Mouse (Mus musculus) midbrain, embryonic 12.5 days (tissue): ENCODE measurements at regions not wholly inside any gene's neighbourhood (a gene's known extent, or its start where the extent isn't known, plus 50 kb on each side); places are given as distances from the start of the nearest gene placed in this dataset.

ENCODE experiments used
- ATAC-seq: fragments of 200-750 bp; cut with Nextera tagmentation; 2 replicates; pipeline ENCODE4 v1.8.0; 2017; ENCODE audit warnings: low read depth, moderate TSS enrichment, moderate library complexity; ENCODE audit not compliant: low FRiP score
- H3K27ac ChIP-seq: fragments of 300-500 bp; sonication (generic); replicated peaks from 2 replicates; pipeline ENCODE4 v1.5.1; 2016; ENCODE audit warnings: mild to moderate bottlenecking
- H3K27me3 ChIP-seq: fragments of 300-500 bp; sonication (generic); 2 replicates; pipeline ENCODE4 v1.6.1; 2016; ENCODE audit warnings: mild to moderate bottlenecking
- H3K36me3 ChIP-seq: fragments of 300-500 bp; sonication (generic); 2 replicates; pipeline ENCODE4 v1.6.1; 2016
- H3K4me1 ChIP-seq: fragments of 300-500 bp; sonication (generic); 2 replicates; pipeline ENCODE4 v1.6.1; 2016
- H3K4me2 ChIP-seq: fragments of 300-500 bp; sonication (generic); replicated peaks from 2 replicates; pipeline ENCODE4 v1.6.1; 2016; ENCODE audit warnings: mild to moderate bottlenecking, moderate library complexity
- H3K4me3 ChIP-seq: fragments of 300-500 bp; sonication (generic); 2 replicates; pipeline ENCODE4 v1.5.1; 2016; ENCODE audit warnings: mild to moderate bottlenecking
- H3K9ac ChIP-seq: fragments of 300-500 bp; sonication (generic); replicated peaks from 2 replicates; pipeline ENCODE4 v1.6.1; 2016; ENCODE audit warnings: mild to moderate bottlenecking, moderate library complexity
- H3K9me3 ChIP-seq: fragments of 300-500 bp; sonication (generic); 2 replicates; pipeline ENCODE4 v1.6.1; 2016; ENCODE audit warnings: mild to moderate bottlenecking
- WGBS: fragments of 180-500 bp; shearing (Covaris S2); methylation state at CpG from one replicate; pipeline ENCODE4 v1.1.7; 2016; 5-methylcytosine and 5-hydroxymethylcytosine counted together

DNA sequence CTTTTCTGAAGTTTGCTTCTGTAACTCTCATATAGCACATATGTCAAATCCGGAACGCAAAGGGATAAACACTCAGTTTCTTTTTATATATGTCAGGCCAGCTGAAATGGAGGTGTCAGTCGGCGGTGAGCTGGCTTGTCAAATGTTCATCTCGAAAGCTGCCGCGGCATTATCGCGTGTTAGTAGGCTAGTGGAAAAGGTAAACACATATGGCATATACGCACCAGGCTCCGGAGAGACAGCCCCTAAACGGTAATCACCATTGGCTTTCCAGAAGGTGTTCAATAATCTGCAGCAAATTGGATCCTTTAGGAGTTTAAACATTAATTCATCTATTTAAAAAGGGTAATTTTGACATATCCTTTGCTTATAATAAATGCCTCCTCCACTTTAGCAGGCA lies 421.8 kb upstream of the Zeb2 start:
- Histone ChIP-seq H3K4me1 (no peaks in the 10 kb centered on the region), H3K4me2 (no peak overlapping the region), H3K4me3 (no peak overlapping the region), H3K27ac (no peak overlapping the region), H3K27me3 (no peaks in the 10 kb centered on the region), H3K9ac (no peak overlapping the region), H3K9me3 (no peaks in the 10 kb centered on the region), H3K36me3 (no peaks in the 10 kb centered on the region)
- 92% methylated on average over 12 of the region's 12 CpGs for WGBS
- ATAC-seq, result no peak

DNA sequence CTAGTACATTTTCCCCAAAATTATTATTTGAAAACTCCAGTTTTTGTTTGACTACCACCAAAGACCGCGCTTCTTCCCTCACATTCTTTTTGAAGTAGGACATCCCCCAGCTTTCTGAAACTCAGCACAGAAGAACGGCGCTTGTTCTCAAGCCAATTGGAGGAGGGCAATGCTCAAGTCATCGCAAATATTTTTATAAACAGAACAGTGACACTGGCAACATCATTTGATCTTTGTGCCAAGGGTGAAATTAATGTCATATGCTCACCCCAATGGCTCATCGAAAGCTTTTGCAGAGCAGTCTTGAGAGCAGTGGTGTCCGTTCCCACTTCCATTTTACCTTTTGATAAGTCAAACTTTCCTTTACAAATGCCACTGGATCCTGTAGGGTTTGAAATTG lies 420.5 kb upstream of the Zeb2 start:
- H3K4me2 ChIP-seq, result no peak overlapping the region
- H3K27ac ChIP-seq, result no peak overlapping the region
- no peaks in the 10 kb centered on the region for H3K27me3 ChIP-seq
- H3K4me1 ChIP-seq, result no peaks in the 10 kb centered on the region
- H3K36me3 ChIP-seq, result no peaks in the 10 kb centered on the region
- no peak overlapping the region for H3K9ac ChIP-seq
- H3K9me3 ChIP-seq, result no peaks in the 10 kb centered on the region
- WGBS, result 93% methylated on average over 7 of the region's 7 CpGs
- no peak overlapping the region for H3K4me3 ChIP-seq
- no peak for ATAC-seq

DNA sequence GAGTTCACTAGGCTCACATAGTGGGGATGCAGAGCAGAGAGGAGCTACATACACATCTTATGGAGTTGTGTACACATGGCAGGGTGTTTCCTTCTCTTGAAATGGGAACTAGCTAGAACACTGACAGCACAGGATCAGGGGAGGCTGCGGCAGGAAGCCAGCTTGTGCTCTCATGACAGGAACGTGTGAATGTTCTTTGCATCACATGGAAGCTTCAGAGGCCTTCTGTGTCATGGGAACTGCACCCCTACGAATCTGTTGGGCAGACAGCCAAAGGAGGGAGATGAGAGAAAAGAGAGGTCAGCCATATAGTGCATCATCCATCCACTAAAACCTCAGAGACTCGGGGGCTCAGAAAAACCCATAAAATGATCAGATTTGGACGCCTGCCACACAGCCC lies 417.6 kb upstream of the Zeb2 start:
- Histone ChIP-seq H3K9me3 (no peaks in the 10 kb centered on the region), H3K27ac (no peak overlapping the region), H3K4me3 (no peak overlapping the region), H3K9ac (no peak overlapping the region), H3K4me1 (no peaks in the 10 kb centered on the region), H3K4me2 (no peak overlapping the region), H3K27me3 (no peaks in the 10 kb centered on the region), H3K36me3 (no peaks in the 10 kb centered on the region)
- 77% methylated on average over 5 of the region's 5 CpGs for WGBS
- ATAC-seq, result no peak

DNA sequence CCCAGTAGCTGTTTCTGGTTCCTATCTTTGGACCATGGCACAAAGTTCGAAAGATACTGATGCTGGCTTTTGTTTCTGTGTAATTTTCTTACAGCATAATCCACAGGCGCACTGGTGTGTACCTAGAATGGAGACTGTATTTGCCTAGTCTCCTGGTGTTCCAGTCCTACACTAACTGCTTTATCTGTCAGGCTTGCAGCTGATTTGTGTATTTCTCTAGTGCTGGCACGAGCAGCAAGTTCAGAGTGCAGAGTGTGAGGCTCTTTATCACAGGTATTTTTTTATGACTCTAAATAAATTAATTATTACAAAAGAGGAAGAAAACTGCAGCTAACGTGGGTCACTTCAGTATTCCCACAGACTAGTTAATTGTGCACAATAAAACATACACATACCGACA lies 405.1 kb upstream of the Zeb2 start:
- Histone ChIP-seq H3K4me3 (no peak overlapping the region), H3K9ac (no peak overlapping the region), H3K4me1 (peaks cover 3% of the 10 kb centered on the region), H3K27me3 (no peaks in the 10 kb centered on the region), H3K4me2 (no peak overlapping the region), H3K27ac (no peak overlapping the region), H3K9me3 (no peaks in the 10 kb centered on the region), H3K36me3 (no peaks in the 10 kb centered on the region)
- 78% methylated on average over 5 of the region's 5 CpGs for WGBS
- ATAC-seq, result no peak

DNA sequence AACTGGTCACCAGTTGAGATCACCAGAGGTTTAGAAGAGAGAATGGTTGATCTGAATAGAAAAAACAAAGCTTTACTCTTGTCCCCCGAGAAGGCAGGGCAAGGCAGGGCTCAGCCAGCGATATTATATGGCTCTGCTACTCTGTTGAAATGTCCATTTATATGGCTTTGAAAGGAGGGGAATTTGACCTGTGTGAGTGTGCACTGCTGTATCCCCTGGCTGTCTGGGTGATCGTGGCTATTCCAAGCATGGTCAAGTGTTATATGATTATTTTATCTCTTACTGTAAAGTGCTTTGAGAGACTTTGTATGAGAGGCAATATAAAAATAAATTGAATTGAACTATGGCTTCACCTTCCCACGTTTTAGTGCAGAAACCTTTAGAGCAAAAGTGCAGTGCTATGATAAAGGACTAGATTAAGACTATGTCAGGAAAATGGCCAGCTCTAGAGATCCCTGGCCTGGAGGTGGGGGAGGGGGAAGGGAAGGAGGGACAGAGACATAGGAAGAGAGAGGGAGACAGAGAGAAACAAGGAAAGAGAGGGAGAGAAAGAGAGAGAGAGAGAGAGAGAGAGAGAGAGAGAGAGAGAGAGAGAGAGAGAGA lies 402.5 kb upstream of the Zeb2 start:
- H3K27me3 ChIP-seq, result no peaks in the 10 kb centered on the region
- H3K36me3 ChIP-seq, result no peaks in the 10 kb centered on the region
- no peak overlapping the region for H3K4me3 ChIP-seq
- no peak overlapping the region for H3K4me2 ChIP-seq
- ATAC-seq, result no peak
- no peaks in the 10 kb centered on the region for H3K9me3 ChIP-seq
- H3K4me1 ChIP-seq, result peaks cover 3% of the 10 kb centered on the region
- WGBS, result 51% methylated on average over 4 of the region's 4 CpGs
- H3K9ac ChIP-seq, result no peak overlapping the region
- H3K27ac ChIP-seq, result no peak overlapping the region

DNA sequence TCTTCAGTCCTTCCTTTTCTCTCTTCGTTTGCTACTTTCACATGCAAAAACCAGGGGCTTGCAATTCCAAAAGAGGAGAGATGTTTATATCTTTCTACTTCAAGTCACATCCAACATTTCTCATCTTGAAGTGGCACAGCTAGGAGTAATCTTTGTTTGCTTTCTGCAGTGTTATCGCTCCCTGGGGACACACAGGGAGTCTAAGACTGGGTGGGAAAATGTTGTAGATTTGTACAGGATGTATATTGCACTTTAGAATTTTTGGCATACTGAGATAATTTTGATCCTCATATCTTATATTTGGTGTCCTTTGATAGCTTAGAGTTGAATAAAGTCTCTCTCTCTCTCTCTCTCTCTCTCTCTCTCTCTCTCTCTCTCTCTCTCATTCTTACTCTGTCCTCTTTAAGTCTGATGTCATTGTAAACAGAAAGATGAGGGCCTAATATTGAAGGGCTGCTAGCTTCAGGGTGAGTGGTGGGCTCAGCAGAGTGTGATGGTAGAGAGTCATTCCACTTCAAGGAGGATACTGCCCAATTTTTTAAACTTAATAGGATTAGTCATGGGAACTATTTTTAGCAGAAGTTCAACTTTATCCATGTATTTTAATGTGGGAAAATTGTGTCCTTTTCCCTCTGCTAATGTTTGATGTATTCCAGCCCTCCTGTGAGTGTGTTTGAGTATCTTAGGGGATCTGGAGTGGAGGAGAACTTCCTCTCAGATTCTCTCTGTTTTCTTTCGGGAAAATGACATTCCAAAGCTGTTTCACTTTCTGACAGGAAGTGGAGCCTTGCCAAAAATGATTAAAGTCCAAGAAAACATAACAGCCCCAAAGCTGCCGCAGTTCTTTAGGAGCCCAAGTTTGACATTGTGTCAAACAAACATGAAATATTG lies 397.3 kb upstream of the Zeb2 start:
- Histone ChIP-seq H3K9me3 (no peaks in the 10 kb centered on the region), H3K9ac (no peak overlapping the region), H3K27me3 (no peaks in the 10 kb centered on the region), H3K36me3 (no peaks in the 10 kb centered on the region), H3K4me1 (peaks cover 2% of the 10 kb centered on the region), H3K4me2 (no peak overlapping the region), H3K4me3 (no peak overlapping the region), H3K27ac (no peak overlapping the region)
- ATAC-seq, result peak; percentile 63
- 57% methylated on average over 4 of the region's 4 CpGs for WGBS

DNA sequence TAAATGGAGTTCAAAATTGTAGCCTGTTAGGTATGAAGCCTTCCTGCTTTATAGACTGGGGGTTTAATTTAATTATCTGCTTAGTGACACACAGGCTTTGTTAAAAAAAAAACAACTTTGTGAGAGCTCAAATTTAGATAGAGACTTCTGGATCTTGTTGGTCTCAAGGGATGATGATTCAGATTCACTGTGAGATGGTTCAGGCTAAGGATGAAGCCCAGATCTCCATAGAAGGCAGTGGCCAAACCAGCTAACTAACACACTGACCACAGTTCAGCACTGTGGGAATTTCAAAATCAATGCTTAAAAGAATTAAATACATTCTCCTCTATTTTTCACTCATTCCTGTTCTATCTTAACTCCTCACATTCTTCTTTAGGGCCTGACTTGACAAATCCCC lies 395.7 kb upstream of the Zeb2 start:
- no peak overlapping the region for H3K4me2 ChIP-seq
- no peak overlapping the region for H3K27ac ChIP-seq
- H3K4me3 ChIP-seq, result no peak overlapping the region
- no peaks in the 10 kb centered on the region for H3K4me1 ChIP-seq
- no peak overlapping the region for H3K9ac ChIP-seq
- H3K27me3 ChIP-seq, result no peaks in the 10 kb centered on the region
- no peaks in the 10 kb centered on the region for H3K36me3 ChIP-seq
- H3K9me3 ChIP-seq, result no peaks in the 10 kb centered on the region
- ATAC-seq, result no peak

DNA sequence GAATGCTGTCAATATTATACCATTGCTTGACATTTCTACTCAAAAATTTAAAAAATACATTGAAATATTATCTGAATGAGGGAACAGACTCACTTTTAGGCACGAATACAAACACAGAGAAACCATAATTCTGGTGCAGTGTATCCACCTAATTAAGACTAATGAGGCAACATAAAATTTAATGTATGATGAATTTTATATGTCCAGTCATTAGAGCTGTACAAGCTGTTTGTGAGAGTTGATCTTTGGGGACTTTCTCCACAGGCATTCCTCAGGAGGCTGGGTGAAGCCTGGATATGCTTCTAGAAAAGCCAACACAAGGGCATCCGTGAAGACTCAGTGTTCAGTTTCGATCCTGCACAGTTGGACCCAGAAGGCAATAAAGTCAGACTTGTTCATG lies 394.6 kb upstream of the Zeb2 start:
- ATAC-seq, result no peak
- Histone ChIP-seq H3K9ac (no peak overlapping the region), H3K4me1 (no peaks in the 10 kb centered on the region), H3K9me3 (no peaks in the 10 kb centered on the region), H3K36me3 (no peaks in the 10 kb centered on the region), H3K4me2 (no peak overlapping the region), H3K27ac (no peak overlapping the region), H3K27me3 (no peaks in the 10 kb centered on the region), H3K4me3 (no peak overlapping the region)
- 89% methylated on average over 3 of the region's 3 CpGs for WGBS

DNA sequence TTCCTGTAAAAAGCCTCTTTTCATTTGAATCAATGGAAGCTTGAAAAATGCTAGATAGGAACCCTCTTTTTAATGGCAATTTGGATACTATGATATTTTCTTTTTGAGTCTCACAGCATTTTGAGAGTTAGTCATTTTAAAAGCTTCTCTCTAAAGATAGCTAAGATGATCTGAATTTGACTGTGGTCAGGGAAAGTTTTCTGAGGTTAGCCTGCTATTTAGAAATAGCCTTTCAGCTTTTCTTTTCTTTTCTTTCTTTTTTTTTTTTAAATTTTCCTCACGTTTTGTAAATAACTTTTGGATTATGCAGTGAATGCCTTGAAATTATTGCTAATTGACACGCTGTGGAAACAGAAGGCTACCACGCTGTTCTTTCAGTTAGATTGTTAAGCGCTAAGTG lies 387.3 kb upstream of the Zeb2 start:
- Histone ChIP-seq H3K9ac (no peak overlapping the region), H3K4me1 (no peaks in the 10 kb centered on the region), H3K27ac (no peak overlapping the region), H3K4me3 (no peak overlapping the region), H3K36me3 (no peaks in the 10 kb centered on the region), H3K27me3 (no peaks in the 10 kb centered on the region), H3K9me3 (no peaks in the 10 kb centered on the region), H3K4me2 (no peak overlapping the region)
- ATAC-seq, result no peak
- WGBS, result 84% methylated on average over 4 of the region's 4 CpGs

DNA sequence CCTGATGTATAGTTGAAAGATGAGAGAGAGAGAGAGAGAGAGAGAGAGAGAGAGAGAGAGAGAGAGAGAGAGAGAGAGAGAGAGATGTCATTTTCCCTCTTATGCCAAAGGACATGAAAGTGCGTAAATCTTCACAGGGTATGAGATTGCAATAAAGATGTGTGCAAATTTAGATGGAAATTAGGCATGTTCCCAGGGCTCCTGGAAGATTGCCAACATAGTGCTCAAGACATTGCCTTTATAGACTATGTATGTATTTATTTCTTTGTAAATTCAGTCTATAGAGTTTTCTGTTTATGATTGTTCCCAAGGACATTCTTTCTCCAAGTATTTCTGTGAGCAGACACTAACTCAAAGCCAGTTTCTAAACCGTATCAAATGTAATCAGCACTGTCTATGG lies 376.5 kb upstream of the Zeb2 start:
- no peaks in the 10 kb centered on the region for H3K27me3 ChIP-seq
- no peak overlapping the region for H3K4me2 ChIP-seq
- H3K4me3 ChIP-seq, result no peak overlapping the region
- H3K36me3 ChIP-seq, result no peaks in the 10 kb centered on the region
- H3K9me3 ChIP-seq, result no peaks in the 10 kb centered on the region
- no peak overlapping the region for H3K27ac ChIP-seq
- no peaks in the 10 kb centered on the region for H3K4me1 ChIP-seq
- no peak overlapping the region for H3K9ac ChIP-seq
- WGBS, result 76% methylated on average over 2 of the region's 2 CpGs
- no peak for ATAC-seq

DNA sequence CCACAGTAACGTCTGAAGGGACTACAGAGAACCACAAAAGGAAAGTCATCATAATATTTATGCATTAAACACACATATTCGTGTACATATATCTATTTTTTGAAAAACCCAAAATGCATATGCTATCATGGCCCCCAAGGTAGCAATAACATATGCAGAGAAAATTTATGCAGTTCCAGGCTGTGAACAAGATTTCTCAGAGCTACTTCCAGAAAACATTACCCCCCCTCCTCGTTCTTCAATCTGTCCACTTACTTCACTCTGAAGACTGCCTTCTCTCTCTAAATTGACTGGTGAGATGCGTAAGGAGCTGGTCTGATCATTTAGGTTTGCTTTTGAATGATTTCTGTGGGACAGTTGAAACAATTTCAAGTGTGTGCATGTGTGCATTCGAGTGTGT lies 369.3 kb upstream of the Zeb2 start:
- Histone ChIP-seq H3K27ac (no peak overlapping the region), H3K27me3 (no peaks in the 10 kb centered on the region), H3K4me1 (no peaks in the 10 kb centered on the region), H3K9ac (no peak overlapping the region), H3K36me3 (no peaks in the 10 kb centered on the region), H3K4me3 (no peak overlapping the region), H3K4me2 (no peak overlapping the region), H3K9me3 (no peaks in the 10 kb centered on the region)
- WGBS, result 86% methylated on average over 5 of the region's 5 CpGs
- no peak for ATAC-seq

DNA sequence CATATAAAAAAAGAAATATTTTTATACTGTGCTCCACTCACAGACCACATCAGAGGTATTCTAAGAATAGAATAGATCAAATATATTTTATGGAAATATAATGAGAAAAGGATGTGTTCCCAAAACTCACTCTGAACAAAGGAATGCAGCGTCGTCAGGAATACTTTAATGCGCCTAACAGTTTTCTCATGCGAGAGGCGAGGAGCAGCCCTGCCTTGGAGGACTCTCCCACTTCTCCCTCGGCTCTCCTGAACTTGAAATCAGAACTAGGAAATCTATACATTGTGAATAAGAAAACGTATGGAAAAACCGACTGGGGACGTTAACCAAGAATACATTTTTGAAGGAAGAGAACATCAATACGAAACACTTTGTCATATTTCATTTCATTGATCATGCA lies 368.3 kb upstream of the Zeb2 start:
- no peak for ATAC-seq
- Histone ChIP-seq H3K9me3 (no peaks in the 10 kb centered on the region), H3K27ac (no peak overlapping the region), H3K4me2 (no peak overlapping the region), H3K4me1 (no peaks in the 10 kb centered on the region), H3K4me3 (no peak overlapping the region), H3K27me3 (no peaks in the 10 kb centered on the region), H3K36me3 (no peaks in the 10 kb centered on the region), H3K9ac (no peak overlapping the region)
- 71% methylated on average over 10 of the region's 10 CpGs for WGBS

DNA sequence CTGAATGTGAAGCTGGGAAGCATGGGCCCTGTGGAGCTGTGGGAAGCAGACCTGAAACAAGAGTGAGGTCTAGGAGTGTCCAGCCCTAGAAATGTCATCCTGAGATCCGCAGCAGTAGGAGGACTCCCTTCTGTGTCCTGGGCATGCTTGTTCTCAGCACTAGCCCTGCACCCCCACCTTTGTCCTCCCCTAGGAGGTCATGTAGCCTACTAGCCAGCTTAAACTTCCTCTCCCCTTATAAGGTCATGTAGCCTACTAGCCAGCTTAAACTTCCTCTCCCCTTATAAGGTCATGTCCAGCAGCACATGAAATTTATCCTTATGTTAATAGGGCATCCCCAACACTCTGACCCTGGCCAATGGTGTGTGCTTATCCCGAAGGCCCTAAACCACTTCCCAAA lies 363.5 kb upstream of the Zeb2 start:
- ATAC-seq, result no peak
- Histone ChIP-seq H3K4me1 (no peaks in the 10 kb centered on the region), H3K4me2 (no peak overlapping the region), H3K9me3 (no peaks in the 10 kb centered on the region), H3K36me3 (no peaks in the 10 kb centered on the region), H3K9ac (no peak overlapping the region), H3K27ac (no peak overlapping the region), H3K4me3 (no peak overlapping the region), H3K27me3 (no peaks in the 10 kb centered on the region)
- 73% methylated on average over 2 of the region's 2 CpGs for WGBS
